Mouse (Mus musculus): ENCODE data around the gene St6gal1. TPM values are rescaled to one million over a fixed set of nuclear protein-coding genes. Genes with fewer than 3 reads are reported as not detected.

The St6gal1 gene
- total RNA-seq, 2 experiments from 2014 or later: 41.4 to 48.5 TPM

DNA sequence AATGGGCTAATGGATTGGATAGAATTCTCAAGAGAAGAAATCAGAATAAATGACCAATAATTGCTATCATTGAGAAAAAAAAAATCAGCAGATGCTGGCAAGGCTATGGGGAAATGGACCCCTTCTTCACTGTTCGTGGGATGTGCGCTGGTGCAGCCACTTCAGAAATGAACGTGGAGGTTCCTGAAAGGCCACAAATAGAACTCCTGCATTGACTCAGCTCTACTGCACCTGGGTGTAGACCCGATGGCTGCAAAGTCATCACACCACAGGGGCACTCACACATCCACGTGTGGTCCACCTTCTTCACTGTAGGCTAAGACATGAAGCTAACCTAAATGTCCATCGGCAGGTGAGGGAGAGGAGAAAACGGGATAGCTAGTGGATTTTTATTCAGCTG, 77.2 kb downstream of the St6gal1 start:
- no peak for DNase-seq

DNA sequence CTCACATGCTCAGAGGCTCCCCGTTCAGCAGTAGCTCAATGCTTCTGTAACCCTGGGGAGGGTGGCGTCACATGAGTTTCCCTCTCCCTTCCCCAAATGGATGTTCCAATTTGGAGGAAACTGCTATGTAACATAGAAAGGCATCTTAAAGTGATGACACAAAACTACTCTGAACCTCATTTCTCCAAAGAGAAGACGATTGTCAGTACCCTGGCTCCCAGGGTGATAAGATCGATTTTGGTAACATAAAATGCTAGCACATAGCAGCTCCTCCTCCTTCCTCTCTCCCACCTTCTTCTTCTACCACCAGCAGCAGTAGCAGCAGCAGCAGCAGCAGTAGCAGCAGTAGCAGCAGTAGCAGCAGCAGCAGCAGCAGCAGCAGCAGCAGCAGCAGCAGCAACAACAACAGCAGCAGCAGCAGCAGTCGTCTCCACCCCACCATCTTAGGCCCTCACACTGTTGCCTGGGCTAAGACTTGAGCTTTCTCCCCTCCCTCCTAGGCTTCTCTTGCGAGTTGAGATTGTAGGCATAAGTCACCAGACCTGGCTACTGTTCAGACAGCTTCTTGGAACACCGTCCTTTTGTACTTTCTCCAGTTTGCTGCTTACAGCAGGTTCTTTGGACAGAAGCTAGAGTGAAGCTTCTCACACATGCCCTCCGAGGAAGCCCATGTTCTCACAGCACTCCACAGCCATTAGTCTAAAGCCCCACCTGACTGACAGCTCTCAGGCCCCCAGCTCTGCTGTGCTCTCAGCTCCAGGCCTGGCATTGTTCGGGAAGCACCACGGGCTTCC, 81.5 kb downstream of the St6gal1 start:
- DNase-seq: peak; percentile 55

DNA sequence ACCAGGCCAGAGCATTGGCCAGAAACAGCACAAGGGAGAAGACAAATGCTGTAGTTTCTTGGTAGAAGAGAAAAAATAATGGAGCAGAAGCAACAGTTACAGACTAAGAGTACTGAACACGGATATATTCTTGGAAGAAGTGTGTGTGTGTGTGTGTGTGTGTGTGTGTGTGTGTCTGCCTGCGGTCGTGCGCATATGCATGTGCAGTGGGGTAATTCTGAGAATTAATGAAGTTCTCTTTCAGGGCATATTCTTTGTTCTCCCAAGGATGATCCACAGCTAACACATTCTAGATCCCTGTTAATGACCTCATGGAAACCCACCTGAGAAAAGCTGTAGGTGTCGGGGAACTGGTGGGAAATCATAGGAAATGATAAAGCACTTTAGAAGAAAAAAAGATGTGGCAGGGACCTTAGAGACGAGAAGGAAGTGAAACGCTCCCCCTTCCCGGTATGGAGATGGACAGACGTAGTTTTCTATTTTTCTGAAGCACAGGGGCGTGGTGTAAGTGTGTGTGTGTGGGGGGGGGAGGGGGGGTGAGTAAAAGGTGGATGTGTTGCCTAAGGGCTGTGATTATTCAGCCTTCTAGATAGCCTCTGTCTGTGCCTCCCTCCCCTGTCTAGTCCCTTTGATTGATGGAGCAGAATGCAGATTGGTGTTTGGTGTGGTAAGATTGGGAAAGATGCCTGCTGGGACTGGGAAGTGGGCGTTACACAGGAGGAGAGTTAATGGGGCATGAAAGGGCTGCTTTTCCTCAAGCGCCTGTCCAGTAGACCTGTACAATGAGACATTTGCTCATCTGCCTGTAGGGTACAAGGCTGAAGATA, 82.8 kb downstream of the St6gal1 start:
- DNase-seq: no peak

DNA sequence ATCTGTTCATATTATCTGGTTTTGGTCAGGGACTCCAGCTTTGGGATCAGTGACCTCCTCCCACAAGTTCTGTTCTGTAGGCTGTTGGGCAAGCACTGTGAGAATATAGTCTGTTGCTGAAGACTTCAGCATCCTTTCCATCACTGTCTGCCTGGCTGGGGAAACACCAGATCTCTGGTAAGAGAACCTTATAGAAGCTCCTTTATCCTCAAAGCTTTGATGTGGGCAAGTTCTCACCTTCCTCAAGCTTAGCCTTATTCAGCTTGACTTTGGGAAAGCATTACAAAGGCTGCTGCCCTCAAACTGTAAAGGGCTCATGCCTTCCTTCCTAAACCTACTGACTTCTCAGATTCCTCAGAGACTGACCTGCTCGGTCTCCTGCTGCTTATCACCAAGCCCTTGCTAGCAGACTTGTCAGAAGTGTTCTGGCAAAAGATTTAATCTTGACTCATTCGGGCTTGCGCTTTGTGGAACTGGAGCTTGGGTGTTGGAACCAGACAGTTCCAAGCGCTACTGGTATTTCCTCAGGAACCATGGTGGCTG, 83.5 kb downstream of the St6gal1 start:
- no peak for DNase-seq

DNA sequence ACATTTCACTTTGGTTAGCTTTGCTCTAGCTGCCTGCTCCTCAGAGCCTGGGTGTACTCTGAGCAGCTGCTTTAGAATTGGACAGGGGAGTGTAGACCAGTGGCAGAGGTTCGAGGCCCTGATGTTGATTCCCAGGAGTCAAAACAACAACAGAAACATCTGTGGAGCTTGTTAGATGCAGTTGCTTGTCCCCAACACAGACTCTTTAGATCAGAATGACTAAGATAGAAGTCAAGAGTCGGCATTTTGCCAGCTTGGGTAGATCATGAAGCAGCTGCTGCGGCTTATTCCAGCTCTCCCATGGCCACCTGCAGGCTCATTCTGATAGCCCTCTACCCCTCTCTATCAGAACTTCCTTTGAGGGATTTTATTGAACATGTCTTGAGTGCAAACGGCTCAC, 84.5 kb downstream of the St6gal1 start:
- no peak for DNase-seq

DNA sequence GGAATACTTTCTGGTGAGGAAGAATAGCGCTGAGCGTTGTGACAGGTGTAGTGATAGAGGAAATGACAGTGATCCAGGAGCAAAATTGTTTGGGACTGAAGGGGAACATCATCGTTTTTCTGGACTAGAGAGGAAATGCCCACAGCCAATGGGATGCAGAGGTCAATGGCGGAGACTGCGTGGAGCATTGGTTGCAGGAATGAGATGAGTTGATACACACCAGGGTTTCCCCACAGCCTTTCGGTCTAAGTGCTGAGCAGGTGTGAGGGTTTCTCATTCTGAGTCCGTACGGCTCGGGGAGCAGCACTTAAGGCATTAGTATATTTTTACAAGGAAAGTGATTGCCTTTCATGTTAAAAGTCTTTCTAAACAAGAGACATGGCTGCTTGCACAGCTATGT, 88.1 kb downstream of the St6gal1 start:
- no peak for DNase-seq

DNA sequence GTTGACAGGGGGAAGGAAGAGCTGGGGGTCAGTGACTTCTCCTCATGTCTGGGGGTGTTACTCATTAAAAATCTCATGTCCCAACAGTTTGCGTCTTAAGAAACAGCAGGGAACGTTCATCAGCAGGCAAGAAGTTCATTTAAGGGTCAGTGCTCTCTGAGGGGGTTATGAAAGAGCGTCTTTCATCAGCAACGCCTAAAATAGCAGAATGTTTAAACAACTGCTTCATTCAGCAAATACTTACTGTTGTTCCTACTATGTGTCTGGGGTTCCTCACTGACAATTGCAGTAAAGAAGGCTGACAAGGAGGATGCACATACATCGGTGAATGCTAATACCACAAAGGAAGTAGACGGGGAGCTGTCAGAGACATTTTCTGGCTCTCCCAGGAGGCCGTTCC, 90.2 kb downstream of the St6gal1 start:
- no peak for DNase-seq

DNA sequence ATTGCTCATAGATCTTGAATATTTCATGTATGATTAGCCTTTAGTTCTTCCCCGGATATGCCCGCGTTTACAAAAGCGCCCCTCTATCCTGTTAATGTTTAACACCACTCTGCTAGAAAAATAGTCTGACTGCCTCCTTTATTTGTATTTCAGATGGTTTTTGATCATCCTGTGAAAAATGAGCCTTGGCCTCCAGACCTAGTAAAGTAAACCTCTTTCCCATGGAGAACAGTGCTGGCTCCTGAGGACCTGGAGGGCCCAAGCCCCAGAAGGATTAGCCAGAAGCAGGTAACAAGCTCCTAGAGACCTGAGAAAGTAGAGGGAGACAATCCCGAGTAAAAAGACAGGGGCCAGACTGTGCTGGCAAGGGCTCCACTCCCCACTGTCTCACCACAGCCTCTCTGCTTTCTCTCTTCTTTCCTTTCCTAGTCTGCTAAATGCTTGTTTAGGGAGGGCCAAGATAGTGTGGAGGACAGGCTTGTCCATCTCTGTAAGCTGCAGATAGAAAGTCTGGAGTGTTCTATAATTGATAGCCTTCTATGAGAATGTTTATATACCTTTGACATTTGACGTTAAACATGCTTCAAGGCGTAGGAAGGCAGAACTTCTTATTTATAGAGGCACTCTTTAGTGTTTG, 93.0 kb downstream of the St6gal1 start:
- no peak for DNase-seq

DNA sequence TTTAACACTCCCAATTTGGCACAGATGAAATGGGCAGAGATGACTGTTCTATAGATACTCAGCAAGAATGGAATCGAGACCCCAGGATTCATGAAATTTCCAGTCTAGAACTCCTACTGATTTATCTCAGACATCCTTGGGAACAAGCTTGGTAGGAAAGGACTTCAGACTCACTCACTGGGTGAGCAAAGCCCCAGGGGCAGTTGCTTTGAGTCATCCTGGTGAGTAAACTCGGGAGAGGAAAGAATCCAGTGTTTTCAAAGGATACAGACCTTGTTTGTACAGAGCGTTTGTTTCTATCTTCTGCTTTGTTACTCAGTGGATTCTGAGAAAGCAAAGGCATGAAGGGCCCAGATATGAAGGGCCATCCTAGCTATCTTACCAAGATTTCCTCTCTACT, 95.5 kb downstream of the St6gal1 start:
- DNase-seq: no peak

DNA sequence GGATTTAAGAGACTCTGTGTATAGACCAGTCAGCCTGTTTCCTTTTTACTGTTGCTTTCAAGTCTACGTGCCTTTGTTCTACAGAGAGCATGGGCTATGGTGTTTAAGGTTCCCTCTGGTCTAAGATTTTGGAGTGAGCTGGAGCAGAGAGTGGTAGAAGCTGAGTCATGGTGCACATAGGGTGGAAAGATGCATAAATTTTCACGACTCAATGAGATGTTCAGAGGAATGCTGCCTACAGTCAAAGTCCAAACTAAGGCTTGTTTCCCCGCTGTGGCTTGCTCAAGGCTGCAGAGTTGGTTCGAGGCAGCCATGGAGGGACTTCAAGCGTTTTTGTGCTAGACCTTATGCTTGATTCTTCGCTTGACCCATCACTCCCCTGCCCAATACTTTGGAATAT, 96.0 kb downstream of the St6gal1 start:
- no peak for DNase-seq

DNA sequence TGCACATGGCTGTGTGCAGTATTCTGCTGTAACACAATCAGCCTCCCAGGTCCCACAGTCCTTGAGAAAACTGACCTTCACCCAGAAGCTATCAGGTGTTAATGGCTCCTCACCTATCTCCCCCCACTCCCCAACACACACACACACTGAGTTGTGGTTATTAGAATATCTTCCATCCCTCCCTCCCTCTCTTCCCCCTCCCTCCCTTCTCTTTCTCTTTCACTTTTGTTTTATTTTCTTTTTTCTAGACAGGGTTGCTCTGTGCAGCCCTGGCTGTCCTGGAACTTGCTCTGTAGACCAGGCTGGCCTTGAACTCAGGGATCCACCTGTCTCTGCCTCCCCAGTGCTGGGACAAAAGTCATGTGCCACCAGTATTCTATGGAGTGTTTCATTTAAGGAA, 97.9 kb downstream of the St6gal1 start:
- no peak for DNase-seq

DNA sequence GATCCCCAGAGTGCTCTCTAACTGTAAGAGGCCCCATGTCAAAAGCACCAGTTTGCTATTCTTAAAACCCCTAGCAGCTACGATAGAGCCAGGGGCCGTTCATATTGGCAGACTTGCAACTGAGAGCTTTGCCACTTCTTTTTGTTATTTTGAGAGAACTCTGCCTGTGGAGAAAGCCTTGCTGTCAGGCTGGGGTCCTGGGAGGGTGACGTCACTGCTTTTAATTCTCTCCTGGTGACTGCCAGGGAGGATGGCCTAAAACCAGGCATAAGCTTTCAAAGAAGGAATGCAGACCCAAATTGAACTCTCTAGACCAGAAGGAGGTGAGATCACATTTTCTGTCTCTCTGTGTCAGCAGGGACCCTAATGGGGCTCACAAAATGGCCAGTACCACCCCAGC, 99.4 kb downstream of the St6gal1 start:
- no peak for DNase-seq

DNA sequence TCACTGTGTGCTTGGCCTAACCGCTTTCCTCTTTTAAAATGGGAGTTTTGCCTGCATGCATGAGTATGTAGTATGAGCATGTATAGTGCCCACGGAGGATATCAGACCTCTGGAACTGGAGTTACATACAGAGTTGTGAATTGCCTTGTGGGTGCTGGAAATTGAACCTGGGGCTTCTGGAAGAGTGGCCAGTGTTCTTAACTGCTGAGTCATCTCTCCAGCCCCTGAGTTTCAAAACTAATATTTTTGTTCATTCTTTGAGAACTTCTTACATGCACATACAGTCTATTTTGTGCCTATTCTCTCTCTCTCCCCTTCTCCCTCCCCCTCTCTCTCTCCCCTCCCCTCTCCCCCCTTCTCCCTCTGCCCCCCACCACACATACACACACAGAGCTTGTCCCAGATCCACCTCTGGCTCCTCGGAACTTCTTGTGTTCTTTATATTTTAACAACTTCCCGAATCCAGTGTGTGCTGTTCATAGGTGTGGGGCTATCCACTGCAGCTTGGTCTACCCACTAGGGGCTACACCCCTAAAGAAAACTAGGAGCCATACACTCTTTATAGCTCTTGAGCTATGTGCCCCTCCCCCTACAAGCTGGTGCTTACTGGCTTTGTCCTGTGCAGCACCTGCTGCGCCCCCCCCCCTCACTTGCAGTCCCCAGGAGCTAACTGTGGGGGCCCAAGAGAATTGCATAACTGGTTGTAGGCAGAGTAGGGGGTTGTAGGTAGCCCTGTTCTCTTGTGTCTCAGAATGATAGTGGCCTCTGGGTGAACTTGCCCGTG, 100.5 kb downstream of the St6gal1 start:
- no peak for DNase-seq

DNA sequence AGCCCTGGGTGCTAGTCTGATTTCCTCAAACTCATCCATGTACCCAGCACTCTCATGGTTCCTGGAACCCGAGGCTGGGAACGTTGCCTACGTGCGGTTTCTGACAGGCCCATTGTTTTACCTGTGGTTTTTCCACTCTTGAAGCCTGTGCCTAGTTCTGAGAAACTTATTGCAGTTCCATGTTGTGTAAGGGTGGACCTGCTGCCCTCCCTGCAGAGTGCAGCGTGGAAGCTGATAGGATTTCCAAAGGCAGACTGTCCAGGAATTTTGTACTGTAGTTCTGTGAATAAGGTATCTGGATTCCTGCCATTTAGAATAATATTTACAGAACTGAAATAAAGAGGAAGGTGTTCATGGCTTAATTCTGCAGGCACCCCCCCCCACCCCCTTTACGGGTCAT, 102.1 kb downstream of the St6gal1 start:
- no peak for DNase-seq

DNA sequence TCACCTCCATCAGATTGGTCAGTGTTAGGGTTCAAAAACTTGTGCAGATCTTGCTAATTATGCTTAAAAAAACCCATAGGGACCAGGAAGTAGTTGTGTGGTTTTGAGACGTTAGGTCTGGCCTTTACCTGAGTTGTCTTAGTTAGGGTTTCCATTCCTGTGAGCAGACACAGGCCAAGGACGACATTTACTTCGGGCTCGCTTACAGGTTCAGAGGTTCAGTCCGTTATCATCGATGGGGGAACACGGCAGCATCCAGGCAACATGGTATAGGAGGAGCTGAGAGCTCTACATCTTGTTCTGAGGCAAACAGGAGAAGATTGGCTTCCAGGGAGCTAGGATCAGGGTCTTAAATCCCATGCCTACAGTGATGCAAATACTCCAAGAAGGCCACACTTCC, 102.7 kb downstream of the St6gal1 start:
- DNase-seq: no peak

DNA sequence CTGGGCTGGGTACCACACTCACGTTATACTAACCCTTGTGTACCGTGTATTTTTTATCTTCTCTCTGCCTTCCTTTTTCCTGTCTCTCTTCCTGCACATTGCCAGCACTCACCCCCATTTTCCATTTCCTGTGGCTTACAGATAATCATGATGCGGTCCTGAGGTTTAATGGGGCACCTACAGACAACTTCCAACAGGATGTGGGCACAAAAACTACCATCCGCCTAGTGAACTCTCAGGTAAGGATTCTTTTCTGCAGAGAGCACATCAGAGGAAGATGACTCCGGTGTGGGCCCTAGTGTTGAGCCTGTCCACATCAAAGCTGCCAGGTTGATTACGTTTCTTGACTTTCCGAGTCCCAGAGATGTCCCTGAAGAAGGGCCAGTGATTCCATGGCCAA, 103.7 kb downstream of the St6gal1 start:
- no peak for DNase-seq

DNA sequence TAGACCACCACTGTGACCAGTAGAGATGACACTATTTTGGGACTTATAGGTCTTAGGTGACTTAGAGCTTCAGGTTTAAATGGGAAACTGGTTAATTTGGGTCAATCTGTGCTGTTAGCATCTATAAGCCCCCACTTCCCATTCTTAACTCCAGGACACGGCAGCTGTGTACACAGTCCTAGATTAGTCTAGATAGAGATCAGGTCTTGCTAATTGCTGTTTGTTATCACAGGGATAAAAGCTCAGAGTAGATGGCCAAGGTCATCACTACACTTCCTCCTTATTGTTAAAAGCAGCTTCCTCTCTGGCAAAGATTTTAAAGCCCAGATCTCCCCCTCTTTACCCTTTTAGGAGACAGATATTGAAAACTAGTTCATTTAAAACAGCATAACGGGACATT, 107.6 kb downstream of the St6gal1 start:
- DNase-seq: no peak

DNA sequence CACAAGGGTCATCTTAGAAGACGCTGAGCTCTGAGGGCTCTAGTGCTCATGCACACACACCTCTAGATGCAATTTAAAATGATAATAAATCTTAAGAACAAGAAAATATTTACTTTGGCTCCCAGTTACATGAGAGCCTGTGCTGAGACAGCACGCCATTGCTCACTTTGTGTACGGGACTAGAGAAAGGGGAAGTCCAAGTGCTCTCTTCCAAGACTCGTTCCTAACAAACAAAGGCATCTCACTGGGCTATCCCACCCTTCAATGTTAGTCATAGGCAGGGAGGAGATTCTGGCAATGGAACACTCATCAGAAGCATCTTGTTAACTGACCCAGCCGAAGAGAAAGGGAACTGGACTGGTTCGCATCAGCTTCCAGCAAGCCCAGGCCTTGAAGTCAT, 108.1 kb downstream of the St6gal1 start:
- no peak for DNase-seq

DNA sequence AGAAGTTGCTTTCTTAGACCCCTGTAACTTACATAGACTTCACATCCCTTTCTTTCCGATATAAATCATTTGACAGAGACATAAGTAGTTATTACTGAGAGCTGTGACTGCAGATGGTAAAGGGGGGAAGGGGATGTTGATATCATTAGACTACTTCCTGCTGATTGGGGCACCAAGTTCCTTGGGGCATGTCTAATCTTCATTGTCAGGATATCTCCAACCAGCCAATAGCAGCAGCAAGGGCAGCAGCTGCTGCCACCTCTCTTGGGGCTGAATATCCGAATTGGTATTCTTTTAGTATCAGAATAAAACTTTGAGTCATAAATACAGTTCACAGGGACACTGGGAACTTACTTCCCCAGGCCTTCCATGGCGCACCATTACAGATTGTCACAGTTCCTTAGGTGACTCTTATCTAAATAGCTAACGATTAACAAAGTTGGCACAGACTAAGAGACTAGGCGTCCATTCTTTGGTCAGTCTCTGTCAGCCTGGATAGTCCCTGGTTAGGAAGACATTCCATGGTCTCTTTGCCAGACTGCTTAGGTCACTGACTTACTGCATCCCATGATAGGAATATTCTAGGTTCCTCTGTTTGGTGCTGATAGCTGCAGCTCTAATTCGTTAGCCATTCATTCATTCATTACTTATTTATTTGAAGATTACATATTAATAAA, 109.5 kb downstream of the St6gal1 start:
- DNase-seq: no peak

DNA sequence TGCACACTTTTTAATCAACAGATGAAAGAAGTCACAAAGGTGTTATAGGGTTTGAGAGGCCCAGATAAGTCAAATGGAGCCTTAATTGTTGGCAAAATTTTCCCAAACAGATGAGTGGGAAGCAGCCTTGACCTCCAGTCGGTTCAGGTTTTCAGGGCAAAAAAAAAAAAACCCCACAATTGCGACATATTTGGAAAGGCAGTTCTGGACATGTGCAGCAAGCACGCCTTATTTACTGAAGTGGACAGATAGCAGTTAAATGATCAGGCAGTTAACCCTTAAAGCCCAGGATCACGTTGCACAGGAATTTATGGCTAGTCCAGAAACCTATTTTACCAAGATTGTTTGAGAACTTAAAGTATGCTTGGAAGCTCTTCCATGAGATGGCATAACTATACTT, 112.8 kb downstream of the St6gal1 start:
- no peak for DNase-seq

DNA sequence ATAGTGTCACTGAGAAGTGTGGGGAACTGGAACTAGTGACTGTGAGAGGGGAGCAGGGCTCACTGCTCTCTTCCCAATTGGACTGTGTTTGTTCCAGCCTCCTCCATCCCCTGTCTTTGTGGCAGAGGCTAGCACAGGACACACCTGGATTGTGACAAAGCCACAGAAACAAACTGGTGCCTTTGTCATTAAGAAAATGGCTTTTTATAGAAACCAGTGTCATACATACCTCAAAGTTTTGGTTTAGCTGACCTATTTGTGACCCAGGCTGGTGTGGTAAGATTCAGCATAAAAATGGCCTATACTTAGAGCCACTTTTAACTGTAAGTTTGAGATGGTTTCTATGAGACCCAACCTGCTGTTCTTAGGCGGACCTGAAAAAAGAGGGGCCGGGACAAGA, 116.7 kb downstream of the St6gal1 start:
- no peak for DNase-seq

DNA sequence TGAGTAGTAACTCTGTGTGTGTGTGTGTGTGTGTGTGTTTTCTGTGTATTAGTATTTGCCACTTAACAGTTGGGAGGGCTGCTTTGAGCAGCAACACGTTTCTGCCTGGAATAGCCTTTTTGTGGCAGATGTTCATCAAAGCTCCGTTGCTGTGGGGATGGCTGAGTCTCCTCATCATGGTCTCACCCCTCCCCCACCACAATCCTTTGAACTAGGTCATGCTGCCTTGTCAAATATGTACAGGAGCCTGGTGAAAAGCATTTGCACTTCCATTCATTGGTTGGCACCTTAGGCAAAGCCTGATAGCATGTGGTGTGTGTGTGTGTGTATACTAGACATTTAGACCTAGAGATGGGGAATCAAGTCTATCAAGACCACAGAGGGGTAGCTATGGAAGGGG, 126.3 kb downstream of the St6gal1 start:
- DNase-seq: no peak

All from adrenal gland, postnatal 10 days (tissue).